Mouse (Mus musculus) testis, adult 2 months (tissue): ENCODE results near the gene Erc1.

ENCODE experiments used
- CTCF ChIP-seq: fragments of 200-500 bp; IDR thresholded peaks from 2 replicates; pipeline ENCODE4 v1.5.1; 2012; ENCODE audit warnings: low read depth, mild to moderate bottlenecking, inconsistent platforms, low read length, moderate library complexity; ENCODE audit not compliant: control insufficient read depth, insufficient read depth, insufficient replicate concordance
- POLR2A ChIP-seq: fragments of 200-500 bp; IDR thresholded peaks from 2 replicates; pipeline ENCODE4 v1.6.1; 2012; ENCODE audit warnings: low read depth, mild to moderate bottlenecking, inconsistent platforms, low read length, moderate library complexity; ENCODE audit not compliant: control insufficient read depth

GRCm38 (mm10) chr6:119521931-119522391, 326.0 kb downstream of the Erc1 start:
- TF ChIP-seq CTCF: no peak
- TF ChIP-seq POLR2A: no peak
